Mouse (Mus musculus) hindbrain, embryonic 14.5 days (tissue): ENCODE measurements around the gene Svopl. TPM values are rescaled to one million over a fixed set of nuclear protein-coding genes. Genes with fewer than 3 reads are reported as not detected.

ENCODE experiments used
- ATAC-seq: fragments of 200-750 bp; cut with Nextera tagmentation; 2 replicates; pipeline ENCODE4 v1.8.0; 2017; ENCODE audit warnings: moderate number of reproducible peaks, mild to moderate bottlenecking, moderate TSS enrichment, moderate library complexity; ENCODE audit not compliant: low FRiP score
- DNase-seq: peaks from one replicate; pipeline ENCODE4 v3.0.0-alpha.2; 2015; ENCODE audit warnings: low spot score
- H3K27ac ChIP-seq: fragments of 300-500 bp; sonication (generic); 2 replicates; pipeline ENCODE4 v1.5.1; 2014; ENCODE audit warnings: mild to moderate bottlenecking, moderate library complexity
- H3K27me3 ChIP-seq: fragments of 300-500 bp; sonication (generic); 2 replicates; pipeline ENCODE4 v1.6.1; 2014; ENCODE audit warnings: mild to moderate bottlenecking, low read length, mixed read lengths; ENCODE audit not compliant: control insufficient read depth, insufficient read depth
- H3K36me3 ChIP-seq: fragments of 300-500 bp; sonication (generic); replicated peaks from 2 replicates; pipeline ENCODE4 v1.6.1; 2014; ENCODE audit not compliant: control insufficient read depth, insufficient read depth
- H3K4me1 ChIP-seq: fragments of 300-500 bp; sonication (generic); replicated peaks from 2 replicates; pipeline ENCODE4 v1.6.1; 2014; ENCODE audit warnings: antibody characterized with exemption, low read length, mixed read lengths; ENCODE audit not compliant: control insufficient read depth, insufficient read depth
- H3K4me2 ChIP-seq: fragments of 300-500 bp; sonication (generic); replicated peaks from 2 replicates; pipeline ENCODE4 v1.6.1; 2014; ENCODE audit warnings: mild to moderate bottlenecking, moderate library complexity
- H3K4me3 ChIP-seq: fragments of 300-500 bp; sonication (generic); replicated peaks from 2 replicates; pipeline ENCODE4 v1.5.1; 2014; ENCODE audit warnings: mild to moderate bottlenecking, low read length
- H3K9ac ChIP-seq: fragments of 300-500 bp; sonication (generic); 2 replicates; pipeline ENCODE4 v1.6.1; 2014
- H3K9me3 ChIP-seq: fragments of 300-500 bp; sonication (generic); 2 replicates; pipeline ENCODE4 v1.6.1; 2016; ENCODE audit warnings: low read length; ENCODE audit not compliant: control insufficient read depth
- WGBS: fragments of 180-500 bp; shearing (Covaris S2); extraction: QIAGEN DNeasy Blood & Tissue Kit; methylation state at CpG from one replicate; pipeline ENCODE4 v1.1.7; 2014; 5-methylcytosine and 5-hydroxymethylcytosine counted together
- polyA plus RNA-seq: library from polyadenylated mRNA; unstranded; fragments of >200 nt; fragmentation: Nextera tagmentation; extraction: Ambion mirVana; gene quantifications from 2 replicates; pipeline ENCODE4 v1.2.1, GENCODE M21; 2014

Gene Svopl
- polyA plus RNA-seq, 1 experiment from 2014 or later: 1.6 TPM

GRCm38 (mm10) chr6:37967386-37967785 is 79.4 kb downstream of the Svopl start:
- 92% methylated on average over 4 of the region's 4 CpGs for WGBS
- H3K4me2 ChIP-seq: no peak overlapping the region
- H3K9ac ChIP-seq: no peak overlapping the region
- ATAC-seq: no peak
- no peaks in the 10 kb centered on the region for H3K27me3 ChIP-seq
- no peak for DNase-seq
- H3K4me1 ChIP-seq: no peaks in the 10 kb centered on the region
- no peak overlapping the region for H3K4me3 ChIP-seq
- H3K36me3 ChIP-seq: peaks cover 71% of the 10 kb centered on the region
- no peak overlapping the region for H3K27ac ChIP-seq
- no peaks in the 10 kb centered on the region for H3K9me3 ChIP-seq

GRCm38 (mm10) chr6:37951306-37951705 is 95.5 kb downstream of the Svopl start:
- Histone ChIP-seq H3K27ac (no peak overlapping the region), H3K27me3 (no peaks in the 10 kb centered on the region), H3K4me1 (no peaks in the 10 kb centered on the region), H3K4me3 (no peak overlapping the region), H3K9me3 (no peaks in the 10 kb centered on the region), H3K4me2 (no peak overlapping the region), H3K9ac (no peak overlapping the region), H3K36me3 (peaks cover 76% of the 10 kb centered on the region)
- ATAC-seq: no peak
- DNase-seq: no peak
- WGBS: 80% methylated on average over 6 of the region's 6 CpGs

DNA sequence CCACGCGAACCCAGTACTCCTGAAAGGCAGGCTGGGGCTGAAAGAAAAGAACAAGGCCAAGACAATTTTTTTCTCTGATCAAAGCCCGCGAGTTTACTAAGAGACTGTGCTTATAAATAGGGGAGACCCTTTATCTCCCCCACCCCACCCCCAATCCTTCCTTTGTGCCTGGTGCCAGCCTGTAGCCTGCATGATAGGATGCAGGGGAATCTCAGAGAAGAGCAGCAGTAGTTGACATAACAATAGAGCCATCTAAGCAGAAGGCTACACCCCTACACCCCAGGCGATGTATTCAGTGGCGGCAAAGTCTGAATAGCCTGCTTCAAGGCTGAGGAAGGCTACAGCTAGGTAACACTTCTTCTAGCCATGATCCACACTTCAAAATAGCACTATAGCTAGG is 110.3 kb downstream of the Svopl start:
- Histone ChIP-seq H3K27ac (no peak overlapping the region), H3K9me3 (no peaks in the 10 kb centered on the region), H3K4me1 (no peaks in the 10 kb centered on the region), H3K36me3 (peaks cover 23% of the 10 kb centered on the region), H3K4me3 (no peak overlapping the region), H3K9ac (no peak overlapping the region), H3K4me2 (no peak overlapping the region), H3K27me3 (no peaks in the 10 kb centered on the region)
- DNase-seq (no peak), ATAC-seq (no peak)
- WGBS: 12% methylated on average over 6 of the region's 6 CpGs

Other genes with a start within 250 kb of the Svopl start
- gene Trim24, start 176.2 kb downstream of the Svopl start, polyA plus RNA-seq: 32.0 and 32.6 TPM in 2 replicates
- not detected in 2 replicates for gene Tmem213, start 62.3 kb upstream of the Svopl start, polyA plus RNA-seq
- gene Atp6v0a4, start 77.6 kb upstream of the Svopl start, polyA plus RNA-seq: 0.09 and 0.26 TPM in 2 replicates
- gene D630045J12Rik, start 207.0 kb upstream of the Svopl start, polyA plus RNA-seq: 18.8 and 19.0 TPM in 2 replicates